Mouse (Mus musculus) bone marrow, adult 2 months (tissue): Measurements from ENCODE around the gene Tespa1. TPM values are rescaled to one million over a fixed set of nuclear protein-coding genes. Genes with fewer than 3 reads are reported as not detected.
"Not testable (repeated sequence)": the region's sequence is repeated elsewhere in the genome, so short reads cannot be mapped to it uniquely, and the experiment has no call there.

Source experiments
- H3K27ac ChIP-seq: fragments of 200-500 bp; 2 replicates; pipeline ENCODE4 v1.5.1; 2012; ENCODE audit warnings: low read depth, mild to moderate bottlenecking, control low read depth, inconsistent platforms, low read length; ENCODE audit not compliant: control insufficient read depth, poor library complexity, insufficient read depth
- H3K4me1 ChIP-seq: fragments of 200-500 bp; 2 replicates; pipeline ENCODE4 v1.6.1; 2011; ENCODE audit warnings: low read length; ENCODE audit not compliant: control insufficient read depth, insufficient read depth
- H3K4me3 ChIP-seq: fragments of 200-500 bp; replicated peaks from 2 replicates; pipeline ENCODE3; 2011; ENCODE audit warnings: mild to moderate bottlenecking, low read depth, low read length, control low read depth; ENCODE audit not compliant: control insufficient read depth
- CTCF ChIP-seq: fragments of 200-500 bp; IDR thresholded peaks from 2 replicates; pipeline ENCODE4 v1.5.1; 2011; ENCODE audit warnings: low read length, control low read depth; ENCODE audit not compliant: control insufficient read depth, insufficient read depth
- POLR2A ChIP-seq: fragments of 200-500 bp; IDR thresholded peaks from 2 replicates; pipeline ENCODE4 v1.6.1; 2011; ENCODE audit warnings: low read depth, mild to moderate bottlenecking, control low read depth, low read length, borderline replicate concordance; ENCODE audit not compliant: control insufficient read depth
- WGBS: fragments of 180-500 bp; shearing (Covaris S2); methylation state at CpG from one replicate; pipeline ENCODE4 v1.1.7; 2018; 5-methylcytosine and 5-hydroxymethylcytosine counted together
- polyA plus RNA-seq: library from polyadenylated mRNA; stranded (reverse); fragments of >200 nt; gene quantifications from 2 replicates; pipeline ENCODE4 v1.2.4, GENCODE M21; 2011; ENCODE audit warnings: low replicate concordance; ENCODE audit not compliant: missing spikeins, insufficient read depth, insufficient read length

Gene Tespa1
- polyA plus RNA-seq, 1 experiment: 7.9 TPM

- WGBS: 15% methylated on average over 4 of the region's 4 CpGs
- TF ChIP-seq CTCF: 0 out of 2 replicates have a peak, but pooled peaks have one; percentile 4
- not testable (repeated sequence) for H3K4me1 ChIP-seq
Observed at GRCm38 (mm10) chr10:130298748-130299147, 23.9 kb upstream of the Tespa1 start.

GRCm38 (mm10) chr10:130304138-130304537 is 18.5 kb upstream of the Tespa1 start:
- WGBS: 66% methylated on average over 4 of the region's 5 CpGs
- not testable (repeated sequence) for H3K27ac ChIP-seq, H3K4me1 ChIP-seq, H3K4me3 ChIP-seq

More at GRCm38 (mm10) chr10:130298748-130299147, 23.9 kb upstream of the Tespa1 start:
- H3K27ac ChIP-seq, H3K4me3 ChIP-seq: not testable (repeated sequence)

- no peak for TF ChIP-seq CTCF
- no peak for TF ChIP-seq POLR2A
- Histone ChIP-seq H3K4me3 (no peak overlapping the region), H3K4me1 (no peaks in the 10 kb centered on the region), H3K27ac (no peak overlapping the region)
- WGBS: 10% methylated on average over 2 of the region's 2 CpGs
Observed at GRCm38 (mm10) chr10:130311534-130312227, 11.0 kb upstream of the Tespa1 start.

- Histone ChIP-seq H3K27ac (no peak overlapping the region), H3K4me1 (no peaks in the 10 kb centered on the region), H3K4me3 (no peak overlapping the region)
- WGBS: 62% methylated on average over 1 of the region's 1 CpGs
- TF ChIP-seq POLR2A: no peak
- peak; percentile 57 for TF ChIP-seq CTCF
Observed at GRCm38 (mm10) chr10:130313531-130313930, 9.1 kb upstream of the Tespa1 start.

GRCm38 (mm10) chr10:130314110-130314829 is 8.4 kb upstream of the Tespa1 start:
- WGBS: 28% methylated on average over 2 of the region's 2 CpGs
- H3K4me1 ChIP-seq: no peaks in the 10 kb centered on the region
- no peak overlapping the region for H3K27ac ChIP-seq
- H3K4me3 ChIP-seq: no peak overlapping the region
- TF ChIP-seq POLR2A (no peak), CTCF (no peak)

GRCm38 (mm10) chr10:130315846-130316245 is 6.8 kb upstream of the Tespa1 start:
- no peak overlapping the region for H3K27ac ChIP-seq
- no peaks in the 10 kb centered on the region; the same call in 1 of the 2 replicates for H3K4me1 ChIP-seq
- H3K4me3 ChIP-seq: no peak overlapping the region
- TF ChIP-seq POLR2A (no peak), CTCF (no peak)

GRCm38 (mm10) chr10:130318720-130319119 is 4.0 kb upstream of the Tespa1 start:
- no peak for TF ChIP-seq POLR2A
- no peak for TF ChIP-seq CTCF
- Histone ChIP-seq H3K27ac (no peak overlapping the region), H3K4me1 (no peaks in the 10 kb centered on the region; the same call in 1 of the 2 replicates), H3K4me3 (no peak overlapping the region)
- WGBS: 7% methylated on average over 4 of the region's 4 CpGs

GRCm38 (mm10) chr10:130320715-130321114 is 2.0 kb upstream of the Tespa1 start:
- 48% methylated on average over 2 of the region's 2 CpGs for WGBS
- TF ChIP-seq CTCF (no peak), POLR2A (no peak)
- H3K4me1 ChIP-seq: no peaks in the 10 kb centered on the region; the same call in 1 of the 2 replicates
- H3K4me3 ChIP-seq: no peak overlapping the region
- H3K27ac ChIP-seq: no peak overlapping the region

- TF ChIP-seq POLR2A (no peak), CTCF (no peak)
- Histone ChIP-seq H3K4me1 (no peaks in the 10 kb centered on the region; the same call in 1 of the 2 replicates), H3K4me3 (no peak overlapping the region), H3K27ac (no peak overlapping the region)
Observed at GRCm38 (mm10) chr10:130322062-130322461, 608 bp upstream of the Tespa1 start.

- TF ChIP-seq POLR2A: no peak
- TF ChIP-seq CTCF: no peak
- H3K4me1 ChIP-seq: no peaks in the 10 kb centered on the region; the same call in 1 of the 2 replicates
- 40% methylated on average over 4 of the region's 4 CpGs for WGBS
- no peak overlapping the region for H3K4me3 ChIP-seq
- no peak overlapping the region for H3K27ac ChIP-seq
Observed at GRCm38 (mm10) chr10:130324243-130324642, 1.6 kb downstream of the Tespa1 start.
